Comparison of ENCODE assay signal across 9 mouse cellular contexts in the genomic region with DNA sequence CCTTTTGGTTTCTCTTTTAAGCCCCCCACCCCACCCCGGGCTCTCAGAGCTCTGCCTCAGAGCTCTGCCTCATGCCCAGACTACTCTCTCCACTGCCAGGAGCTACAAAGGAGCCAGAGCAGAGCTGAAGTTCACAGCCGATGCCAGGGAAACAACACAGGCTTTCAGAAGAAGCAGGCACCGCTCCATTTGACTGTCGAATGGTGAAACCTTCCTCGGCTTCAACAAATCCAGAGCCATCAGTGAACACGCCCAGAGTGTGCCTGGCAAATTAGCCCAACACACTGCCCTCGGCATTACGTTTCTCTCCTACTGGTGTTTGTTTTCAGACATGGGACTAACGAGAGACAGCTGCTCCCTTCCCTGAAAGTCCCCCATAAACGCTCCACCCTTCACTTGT.
A peak's percentile ranks its signal among the peaks of the same experiment; 100 is the strongest.
DNase-seq lines count a peak whose midpoint lies in the region; ATAC-seq and TF ChIP-seq lines count a peak whose summit lies in the region.
"Had no signal": no experiment of that assay in that cellular context is flagged by ENCODE, and none has a peak within 500 bp of the region (broad histone marks: within the 10 kb centered on the region; RNA-seq: fewer than 3 reads in every experiment).

No protein-coding gene starts in this region.

- no peak overlapping the region for H3K9ac ChIP-seq in embryonic facial prominence, embryonic 14.5 days (ENCODE audit: low read depth, low read length)
- H3K9ac ChIP-seq in limb, embryonic 12.5 days (replicated peaks): no peak overlapping the region
- no peak overlapping the region for H3K9ac ChIP-seq in lung, postnatal 0 days (replicated peaks; ENCODE audit: low read depth)

- peaks cover 15% of the 10 kb centered on the region; the same call in 1 of the 2 replicates for H3K4me1 ChIP-seq in embryonic facial prominence, embryonic 14.5 days (ENCODE audit: control insufficient read depth, insufficient read depth, low read length)
- peaks cover 29% of the 10 kb centered on the region for H3K4me1 ChIP-seq in limb, embryonic 12.5 days (replicated peaks)
- no peaks in the 10 kb centered on the region; the same call in 1 of the 2 replicates for H3K4me1 ChIP-seq in lung, postnatal 0 days (ENCODE audit: insufficient read depth, low read depth, low read length)

- peaks cover 39% of the 10 kb centered on the region for H3K27me3 ChIP-seq in embryonic facial prominence, embryonic 14.5 days (replicated peaks; ENCODE audit: control insufficient read depth, insufficient read depth, low read length)
- H3K27me3 ChIP-seq in limb, embryonic 12.5 days: peaks cover 47% of the 10 kb centered on the region
- peaks cover 30% of the 10 kb centered on the region for H3K27me3 ChIP-seq in lung, postnatal 0 days (replicated peaks; ENCODE audit: insufficient read depth, low read length)

- no peaks in the 10 kb centered on the region for H3K36me3 ChIP-seq in embryonic facial prominence, embryonic 14.5 days (ENCODE audit: control insufficient read depth, insufficient read depth, low read length)
- H3K36me3 ChIP-seq in limb, embryonic 12.5 days: no peaks in the 10 kb centered on the region
- H3K36me3 ChIP-seq in lung, postnatal 0 days (ENCODE audit: insufficient read depth, low read length): no peaks in the 10 kb centered on the region

- ATAC-seq in embryonic facial prominence, embryonic 14.5 days (ENCODE audit: low read depth): no peak
- ATAC-seq in limb, embryonic 12.5 days (ENCODE audit: insufficient number of reproducible peaks, insufficient read depth, low FRiP score, low TSS enrichment, low read depth): no peak
- ATAC-seq in lung, postnatal 0 days: no peak

- no peaks in the 10 kb centered on the region for H3K9me3 ChIP-seq in embryonic facial prominence, embryonic 14.5 days (ENCODE audit: control insufficient read depth, low read length)
- no peaks in the 10 kb centered on the region for H3K9me3 ChIP-seq in limb, embryonic 12.5 days
- H3K9me3 ChIP-seq in lung, postnatal 0 days (ENCODE audit: low read length): no peaks in the 10 kb centered on the region

- H3K27ac ChIP-seq in embryonic facial prominence, embryonic 14.5 days (replicated peaks; ENCODE audit: low read depth, low read length): no peak overlapping the region
- no peak overlapping the region for H3K27ac ChIP-seq in limb, embryonic 12.5 days
- no peak overlapping the region for H3K27ac ChIP-seq in lung, postnatal 0 days (ENCODE audit: low read length)

- no peak for TF ChIP-seq CTCF in lung, postnatal 0 days (IDR thresholded peaks at IDR 0.05)

- WGBS in embryonic facial prominence, embryonic 14.5 days: 29% methylated on average over 10 of the region's 10 CpGs
- WGBS in limb, embryonic 12.5 days: 14% methylated on average over 10 of the region's 10 CpGs
- WGBS in lung, postnatal 0 days: 61% methylated on average over 10 of the region's 10 CpGs

- no peak overlapping the region for H3K4me3 ChIP-seq in embryonic facial prominence, embryonic 14.5 days (ENCODE audit: low read depth, low read length)
- no peak overlapping the region for H3K4me3 ChIP-seq in limb, embryonic 12.5 days (replicated peaks)
- H3K4me3 ChIP-seq in lung, postnatal 0 days (ENCODE audit: low read depth, low read length): no peak overlapping the region

- peak; percentile 6 for DNase-seq in adrenal gland, postnatal 14 days
- DNase-seq in adrenal gland, postnatal 10 days: no peak
- peak; percentile 19 to 66 for DNase-seq in layer of hippocampus, adult 18-20 months (ENCODE audit: low spot score in 2 of 2)
- DNase-seq in layer of hippocampus, postnatal 25 days (ENCODE audit: extremely low spot score in 1 of 2, low spot score in 1 of 2): no peak
- DNase-seq in embryonic facial prominence, embryonic 14.5 days (ENCODE audit: low spot score): peak; percentile 17
- DNase-seq in lung, postnatal 0 days (ENCODE audit: low spot score): no peak
- no peak for DNase-seq in thymus, postnatal 4 days
- DNase-seq: gastrocnemius, postnatal 14 days had no signal

- no peak overlapping the region for H3K4me2 ChIP-seq in embryonic facial prominence, embryonic 14.5 days (ENCODE audit: low read depth, low read length)
- peak overlapping the region; percentile 24 for H3K4me2 ChIP-seq in limb, embryonic 12.5 days
- no peak overlapping the region for H3K4me2 ChIP-seq in lung, postnatal 0 days (replicated peaks; ENCODE audit: low read depth, low read length)

- no peak for TF ChIP-seq EP300 in lung, postnatal 0 days (IDR thresholded peaks at IDR 0.05)

Comparison
In these comparisons a context has a peak if more than half of its experiments do, and no peak if none do; other contexts are left out.
1. DNase-seq: peak in adrenal gland, postnatal 14 days (single experiment), layer of hippocampus, adult 18-20 months (2 of 2) and embryonic facial prominence, embryonic 14.5 days (single experiment); none in adrenal gland, postnatal 10 days (single experiment), layer of hippocampus, postnatal 25 days (0 of 2), lung, postnatal 0 days (single experiment) and thymus, postnatal 4 days (single experiment).